Mouse (Mus musculus): ENCODE measurements at regions not wholly inside any gene's neighbourhood (a gene's known extent, or its start where the extent isn't known, plus 50 kb on each side); places are given as distances from the start of the nearest gene placed in this dataset.
A peak's percentile ranks its signal among the peaks of the same experiment; 100 is the strongest.

DNA sequence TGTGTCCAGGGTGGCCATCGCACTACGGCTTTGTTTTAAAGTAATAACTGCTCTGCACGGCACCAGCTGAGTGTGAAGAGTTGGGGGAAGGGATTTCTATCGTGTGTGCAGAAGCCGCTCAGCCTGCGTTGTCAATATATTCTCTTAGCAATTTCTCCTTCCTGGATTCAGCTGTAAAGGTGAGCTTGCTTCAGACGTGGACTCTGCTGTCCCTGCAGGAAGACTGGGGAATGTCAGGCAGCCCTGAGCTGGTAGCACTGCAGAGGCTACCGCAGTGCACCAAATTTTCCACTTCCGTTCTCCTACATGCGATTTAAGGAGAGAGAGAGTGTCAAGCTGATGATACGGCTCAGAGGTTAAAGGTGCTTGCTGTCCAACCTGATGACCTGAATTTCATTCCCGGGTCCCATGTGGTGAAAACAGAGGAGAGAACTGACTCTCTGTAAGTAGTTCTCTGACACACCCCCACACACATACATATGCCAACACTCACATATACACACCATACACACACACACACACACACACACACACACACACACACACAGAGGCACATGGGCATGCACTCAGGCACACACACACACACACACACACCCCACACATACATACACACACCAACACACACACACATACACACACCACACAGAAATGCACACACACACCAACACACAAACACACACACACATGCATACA is 59.9 kb upstream of the Prelid3b start:
- DNase-seq (ENCODE audit: low spot score in 2 of 2), result peak in 1 of 2 experiments; percentile 40

DNA sequence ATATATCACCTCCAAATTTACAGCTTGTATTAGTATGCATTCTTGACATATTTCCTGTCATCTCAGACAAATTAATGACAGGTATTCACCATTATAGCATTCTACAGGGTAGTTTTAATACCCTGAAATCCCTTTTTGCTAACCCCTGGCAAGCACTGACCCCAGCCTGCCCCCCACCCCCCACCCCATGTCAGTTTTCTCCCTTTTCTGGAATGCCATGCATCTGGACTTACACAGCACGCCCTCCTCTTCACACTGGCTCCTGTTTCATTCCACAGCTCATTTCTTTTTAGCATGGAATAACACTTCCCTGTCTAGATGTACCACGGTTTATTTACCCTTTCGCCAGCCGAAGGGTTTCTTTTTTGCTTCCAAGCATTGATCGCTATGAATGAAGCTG is 67.8 kb upstream of the Prelid3b start:
- DNase-seq (ENCODE audit: low spot score in 2 of 2), result no peak

GRCm38 (mm10) chr2:174547207-174547606 is 74.3 kb upstream of the Prelid3b start:
- no peak for DNase-seq (ENCODE audit: low spot score in 2 of 2)

GRCm38 (mm10) chr2:174547701-174548100 is 74.8 kb upstream of the Prelid3b start:
- no peak for DNase-seq (ENCODE audit: low spot score in 2 of 2)

DNA sequence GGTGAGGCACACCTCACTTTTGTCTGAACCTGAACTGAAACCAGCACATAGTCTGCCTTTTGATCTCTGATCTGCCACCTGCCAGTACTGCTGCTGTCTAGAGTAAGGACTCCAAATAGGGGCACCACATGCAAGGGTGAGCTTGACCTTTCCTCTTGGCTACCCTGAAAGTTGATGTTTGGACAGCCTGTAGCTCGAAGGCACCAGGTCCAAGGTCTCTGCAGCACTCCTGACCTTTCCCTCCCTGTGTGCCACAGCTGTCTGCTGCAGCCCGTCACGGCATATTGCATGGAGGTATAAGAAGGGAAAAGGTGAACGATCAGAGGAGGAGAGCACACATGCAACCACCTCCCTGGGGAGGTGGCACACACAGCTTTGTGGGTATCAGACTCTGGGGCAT is 75.9 kb upstream of the Prelid3b start:
- DNase-seq (ENCODE audit: low spot score in 2 of 2), result no peak

- DNase-seq (ENCODE audit: low spot score in 2 of 2), result no peak
These were observed 82.9 kb upstream of the Prelid3b start for GRCm38 (mm10) chr2:174555778-174556177.

GRCm38 (mm10) chr2:174561828-174562429 is 81.4 kb upstream of the Zfp831 start:
- no peak for DNase-seq (ENCODE audit: low spot score in 2 of 2)

DNA sequence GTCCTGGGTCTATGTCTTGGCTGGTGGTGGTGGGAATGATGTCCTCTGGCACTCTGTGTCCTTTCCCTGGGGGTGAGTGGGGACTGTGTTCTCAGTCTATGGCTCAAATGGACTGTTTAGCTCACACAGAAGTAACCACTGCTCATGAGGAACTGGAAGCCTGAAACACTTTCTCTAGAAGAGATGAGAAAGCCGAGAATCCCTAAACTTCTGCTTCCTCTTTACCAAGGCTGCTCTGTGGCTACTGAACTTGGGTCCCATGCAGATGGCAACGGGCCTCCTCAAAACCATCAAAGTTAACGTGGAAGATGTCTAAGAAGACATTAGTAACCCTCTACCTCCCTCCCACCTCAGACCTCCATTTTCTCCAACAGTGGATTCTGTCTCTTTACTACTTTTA is 79.4 kb upstream of the Zfp831 start:
- no peak for DNase-seq (ENCODE audit: low spot score in 2 of 2)

DNA sequence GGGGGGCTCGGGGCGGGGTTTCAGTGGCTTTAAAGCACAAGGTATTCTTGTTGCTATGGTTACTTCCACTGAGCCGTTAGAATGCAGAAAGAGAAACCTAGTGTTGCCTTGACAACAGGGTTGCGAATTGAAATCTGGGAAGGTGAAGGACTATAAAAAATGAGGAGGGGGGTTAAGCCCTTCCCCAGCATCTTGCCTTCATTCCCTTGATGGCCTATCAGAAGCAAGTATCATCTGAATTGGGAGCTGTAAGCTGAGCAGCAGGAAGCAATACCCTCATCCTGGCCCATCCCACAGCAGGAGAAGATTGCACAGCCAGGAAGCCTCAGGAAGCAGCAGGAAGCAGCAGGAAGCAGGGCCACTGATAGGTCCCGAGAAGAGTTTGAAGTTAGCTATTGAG is 78.5 kb upstream of the Zfp831 start:
- peak in 1 of 2 experiments; percentile 22 for DNase-seq (ENCODE audit: low spot score in 2 of 2)

DNA sequence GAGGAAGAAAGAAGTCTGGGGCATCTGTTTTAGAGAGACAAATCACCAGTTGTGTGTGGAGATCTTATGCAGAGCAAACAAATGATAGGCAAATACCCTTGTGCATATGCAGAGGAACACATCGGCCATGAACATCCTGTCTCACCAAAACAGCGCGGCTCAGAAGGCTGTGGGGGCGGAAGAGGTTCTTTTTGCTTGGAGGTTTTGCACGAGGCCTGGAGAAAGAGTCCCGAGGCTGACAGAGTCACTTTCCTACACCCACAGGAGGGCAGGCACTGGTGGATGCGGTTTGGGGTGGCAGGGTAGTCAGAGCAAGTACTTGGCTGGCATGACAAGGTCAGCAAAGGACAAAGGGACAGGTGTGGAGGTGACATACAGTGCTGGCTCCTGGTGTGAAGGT is 77.4 kb upstream of the Zfp831 start:
- no peak for DNase-seq (ENCODE audit: low spot score in 2 of 2)

GRCm38 (mm10) chr2:174566752-174567151 is 76.6 kb upstream of the Zfp831 start:
- no peak for DNase-seq (ENCODE audit: low spot score in 2 of 2)

DNA sequence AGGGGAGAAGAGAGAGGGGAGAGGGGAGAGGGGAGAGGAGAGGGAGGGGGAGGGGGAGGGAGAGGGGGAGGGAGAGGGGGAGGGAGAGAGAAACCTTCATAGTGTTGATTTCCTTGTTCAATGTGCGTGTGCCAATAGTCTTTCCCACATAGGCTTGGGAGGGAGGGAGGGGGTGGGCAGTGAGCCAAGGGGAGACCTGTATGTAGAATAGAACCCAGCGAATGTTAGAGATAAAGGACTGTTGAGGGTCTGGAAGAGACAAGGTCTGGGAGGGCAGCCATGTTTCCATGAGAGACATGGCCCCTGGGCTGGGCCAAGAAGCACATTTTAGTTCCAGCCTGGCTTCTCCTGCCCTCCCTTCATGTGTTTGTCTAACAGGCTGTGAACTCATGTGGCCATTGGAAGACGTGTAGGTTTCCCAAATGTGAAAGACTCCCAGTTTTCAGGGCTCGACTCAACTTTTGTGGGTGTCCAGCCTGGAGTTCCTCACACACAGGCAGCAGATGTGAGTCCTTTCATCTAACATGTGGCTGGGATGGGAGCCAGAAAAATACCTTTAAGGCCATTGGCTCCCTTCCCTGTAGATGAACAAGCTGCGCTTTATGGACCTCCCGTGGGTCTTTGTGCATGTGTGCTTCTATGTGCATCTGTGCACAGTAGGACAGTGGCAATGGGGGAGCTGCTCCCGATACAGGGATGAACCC is 68.4 kb upstream of the Zfp831 start:
- no peak for DNase-seq (ENCODE audit: low spot score in 2 of 2)

DNA sequence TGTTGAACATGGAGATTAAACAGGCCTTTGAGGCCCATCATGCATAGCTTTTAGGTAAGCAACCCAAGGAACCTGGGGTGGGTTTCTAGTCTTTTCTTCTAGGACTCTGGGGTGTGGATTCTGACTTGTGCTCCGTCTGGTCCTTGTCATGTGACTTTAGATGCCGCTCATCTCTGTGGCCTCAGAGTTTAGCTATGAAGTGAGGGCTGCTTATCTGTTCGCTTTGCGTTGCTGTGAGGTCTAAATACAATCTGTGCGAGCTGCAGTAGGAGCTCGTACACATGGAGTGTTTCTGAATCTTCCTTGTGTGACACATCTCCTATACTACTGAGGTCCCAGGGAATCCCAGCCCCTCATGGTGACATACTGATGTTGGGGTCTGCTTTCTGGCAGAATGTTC is 67.8 kb upstream of the Zfp831 start:
- DNase-seq (ENCODE audit: low spot score in 2 of 2), result no peak

DNA sequence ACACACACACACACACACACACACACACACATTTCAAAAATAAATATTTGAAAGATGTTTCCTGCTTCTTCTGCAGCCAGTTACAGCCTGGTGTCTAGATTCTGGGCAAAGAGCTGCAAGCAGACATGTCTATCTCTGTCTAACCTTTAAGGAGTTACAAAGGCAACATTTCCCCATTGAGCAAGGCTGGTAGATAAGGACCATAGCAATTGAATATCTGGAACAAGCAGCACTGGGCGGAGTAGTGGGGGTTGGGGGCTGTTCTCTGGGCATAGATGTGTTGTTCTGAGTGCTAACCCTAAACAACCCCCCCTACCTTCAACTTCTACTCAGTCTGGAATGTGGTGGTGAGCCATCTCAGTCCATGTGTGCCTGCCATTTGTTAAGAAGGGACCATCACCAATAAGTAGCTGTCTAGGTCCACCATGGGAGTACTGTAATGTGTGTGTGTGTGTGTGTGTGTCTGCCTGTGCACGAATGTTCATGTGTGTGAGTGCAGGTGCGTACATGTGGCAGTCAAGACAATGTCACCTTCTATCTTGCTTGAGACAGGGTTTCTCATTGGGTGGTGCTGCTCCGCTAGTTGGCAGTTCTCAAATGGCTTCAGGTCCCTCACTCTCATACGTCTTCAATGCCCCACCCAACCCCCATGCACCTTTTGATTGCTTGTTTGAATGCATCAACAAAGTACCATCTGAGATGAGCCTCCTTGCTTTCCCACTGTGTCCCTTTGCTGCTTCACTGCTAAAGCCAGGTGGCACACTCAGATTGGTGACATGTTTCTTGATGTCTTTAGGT is 62.2 kb upstream of the Zfp831 start:
- no peak for DNase-seq (ENCODE audit: low spot score in 2 of 2)

DNA sequence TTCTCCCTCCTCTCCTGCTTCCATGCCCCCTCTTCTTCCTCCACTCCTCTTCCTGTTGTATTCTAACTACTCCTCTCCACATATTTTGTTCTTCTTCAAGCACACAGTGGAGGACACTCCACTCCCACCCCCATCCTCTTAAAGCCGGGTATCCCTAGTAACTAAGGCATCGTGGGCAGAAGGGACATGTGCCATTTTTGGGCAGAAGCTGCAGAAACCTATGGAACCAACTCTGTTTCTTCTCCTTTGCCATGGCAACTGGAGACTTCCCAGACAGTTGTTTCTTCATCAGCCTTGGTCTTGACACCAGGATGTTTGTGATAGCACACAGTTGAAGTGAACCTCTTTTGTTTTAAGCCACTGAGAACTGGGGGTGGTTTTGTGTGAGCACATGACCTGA is 59.1 kb upstream of the Zfp831 start:
- peak in 1 of 2 experiments; percentile 69 for DNase-seq (ENCODE audit: low spot score in 2 of 2)

Measured in left cerebral cortex, adult 9 months (tissue).